ENCODE assay signal across 8 mouse cellular contexts in genomic region chr8:127064361-127065112, GRCm38 (mm10). TPM values are rescaled to one million over a fixed set of nuclear protein-coding genes. Genes with fewer than 3 reads are reported as not detected.
DNase-seq lines count a peak whose midpoint lies in the region; ATAC-seq and TF ChIP-seq lines count a peak whose summit lies in the region.

No protein-coding gene starts in this region.

- no peaks in the 10 kb centered on the region for H3K27me3 ChIP-seq in Patski
- peaks cover 2% of the 10 kb centered on the region; the same call in 1 of the 2 replicates for H3K27me3 ChIP-seq in forebrain, embryonic 16.5 days (replicated peaks; ENCODE audit: control insufficient read depth, insufficient read depth, low read length)

- no peaks in the 10 kb centered on the region for H3K36me3 ChIP-seq in forebrain, embryonic 16.5 days (ENCODE audit: control insufficient read depth, insufficient read depth)

- peak overlapping the region; percentile 87 for H3K9ac ChIP-seq in forebrain, embryonic 16.5 days (replicated peaks; ENCODE audit: low read depth, low read length)

- peaks cover 24% of the 10 kb centered on the region for H3K4me1 ChIP-seq in forebrain, embryonic 16.5 days (replicated peaks; ENCODE audit: control insufficient read depth, insufficient read depth, low read length)

- POLR2A ChIA-PET in Patski (lab: Charles Lee) = interaction anchor here (1.2 to 1.5 kb wide), 4 partner anchors 54 to 80 kb away, joined by 3 to 5 read pairs (median 3); no protein-coding TSS in a partner anchor

- CTCF ChIA-PET in Patski (lab: Charles Lee) = interaction anchor here (1.7 to 1.8 kb wide), 2 partner anchors 75 to 113 kb away, joined by 4 to 8 read pairs; no protein-coding TSS in a partner anchor

- peak overlapping the region; percentile 88 for H3K27ac ChIP-seq in forebrain, embryonic 16.5 days (ENCODE audit: low read length)

- no peaks in the 10 kb centered on the region for H3K9me3 ChIP-seq in forebrain, embryonic 16.5 days (ENCODE audit: control insufficient read depth, low read length)

- ATAC-seq in Patski = peak; percentile 33
- ATAC-seq in forebrain, embryonic 16.5 days = peak; percentile 49

- peak overlapping the region; percentile 93 for H3K4me3 ChIP-seq in forebrain, embryonic 16.5 days (replicated peaks; ENCODE audit: low read length)

- no peak for TF ChIP-seq CTCF in Patski (IDR thresholded peaks at IDR 0.05)

- no peak for DNase-seq in Patski (ENCODE audit: low read depth, low spot score)
- DNase-seq in cerebellum, adult 18-20 months = peak; percentile 40 to 60
- DNase-seq in heart, postnatal 25 days (ENCODE audit: low spot score) = peak; percentile 37
- peak; percentile 33 to 61 for DNase-seq in layer of hippocampus, postnatal 10 days (ENCODE audit: low spot score in 2 of 2)
- DNase-seq in lung, postnatal 10 days = peak; percentile 64
- peak; percentile 24 for DNase-seq in right cerebral cortex, adult 18-20 months
- DNase-seq in c-Kit-positive CD71-positive TER-119-positive erythroid progenitor cells, embryonic 14.5 days (ENCODE audit: low spot score) = no peak

- intact Hi-C loops in heart, postnatal 25 days (cut with DNase I) = loop anchor here (2.0 to 5.0 kb wide), 3 partner anchors 38 to 77 kb away; no protein-coding TSS in a partner anchor

- in situ Hi-C loops in Patski (cut with MboI; ENCODE audit: low pct_unique_long_range_greater_than_20kb) = loop anchor here (5.0 kb wide), 2 partner anchors 77 to 78 kb away; no protein-coding TSS in a partner anchor

- WGBS in forebrain, embryonic 16.5 days = under 1% methylated on average over 60 of the region's 80 CpGs

- H3K4me2 ChIP-seq in forebrain, embryonic 16.5 days (ENCODE audit: low read length) = peak overlapping the region; percentile 89

RNA-seq across cellular contexts. Expression of gene Pard3, which starts 0.8 kb away (rescaled TPM):
- 36.8 TPM for polyA plus RNA-seq in Patski (2021)
- polyA plus RNA-seq in forebrain, embryonic 16.5 days (2015; fragmentation: Nextera tagmentation; extraction: Ambion mirVana) = 16.4 and 19.1 TPM in 2 replicates
- 10 to 100 TPM; 30.9 to 31.6 TPM for total RNA-seq in heart, postnatal 25 days (2021)
- 10 to 100 TPM; 26.2 to 27.8 TPM for total RNA-seq in layer of hippocampus, postnatal 10 days (2021)

Comparison
In these comparisons a context has a peak if more than half of its experiments do, and no peak if none do; other contexts are left out.
1. DNase-seq: peak in cerebellum, adult 18-20 months (2 of 2), heart, postnatal 25 days (single experiment), layer of hippocampus, postnatal 10 days (2 of 2), lung, postnatal 10 days (single experiment) and right cerebral cortex, adult 18-20 months (single experiment); none in Patski (single experiment) and c-Kit-positive CD71-positive TER-119-positive erythroid progenitor cells, embryonic 14.5 days (single experiment).